Mouse (Mus musculus): ENCODE measurements around the gene Larp4b. TPM values are rescaled to one million over a fixed set of nuclear protein-coding genes. Genes with fewer than 3 reads are reported as not detected.

Gene Larp4b
- polyA plus RNA-seq, 1 experiment from 2014 or later, result 47.9 TPM

DNA sequence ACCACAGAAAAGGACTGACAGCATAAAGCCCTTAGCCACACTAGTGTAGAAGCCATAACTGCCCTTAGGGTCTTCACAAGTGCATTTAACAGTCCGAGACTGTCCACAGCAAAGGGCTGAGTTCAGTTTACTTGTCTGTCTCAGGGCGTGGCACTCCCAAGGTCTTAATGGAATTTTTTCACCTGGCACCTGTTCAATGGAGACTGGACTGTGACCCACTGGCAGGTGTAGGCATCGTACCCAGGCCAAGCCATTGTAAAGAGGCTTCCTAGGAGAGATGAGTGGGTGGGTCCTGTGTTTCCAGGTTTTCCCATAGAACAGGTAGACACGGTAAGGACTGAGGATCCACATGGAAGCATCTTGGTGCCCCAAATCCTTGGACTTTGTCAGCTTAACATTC lies 84.6 kb downstream of the Larp4b start:
- H3K27me3 ChIP-seq (replicated peaks; ENCODE audit: control insufficient read depth, insufficient read depth, low read length), result no peaks in the 10 kb centered on the region
- DNase-seq (ENCODE audit: low spot score), result no peak
- 0 out of 2 replicates have a peak, but pooled peaks cover 3% of the 10 kb centered on the region for H3K4me1 ChIP-seq (replicated peaks; ENCODE audit: control insufficient read depth, insufficient read depth, low read length)
- no peak overlapping the region for H3K4me3 ChIP-seq (ENCODE audit: low read depth, low read length)
- no peak overlapping the region for H3K9ac ChIP-seq (ENCODE audit: low read depth, low read length)
- WGBS, result 84% methylated on average over 4 of the region's 4 CpGs
- H3K9me3 ChIP-seq (ENCODE audit: control insufficient read depth, low read length), result no peaks in the 10 kb centered on the region
- no peak for ATAC-seq (replicated peaks; ENCODE audit: low FRiP score)
- peaks cover under 1% of the 10 kb centered on the region; the same call in 1 of the 2 replicates for H3K36me3 ChIP-seq (ENCODE audit: control insufficient read depth, insufficient read depth, low read length)
- no peak overlapping the region for H3K27ac ChIP-seq (ENCODE audit: low read depth, low read length)
- no peak overlapping the region for H3K4me2 ChIP-seq

DNA sequence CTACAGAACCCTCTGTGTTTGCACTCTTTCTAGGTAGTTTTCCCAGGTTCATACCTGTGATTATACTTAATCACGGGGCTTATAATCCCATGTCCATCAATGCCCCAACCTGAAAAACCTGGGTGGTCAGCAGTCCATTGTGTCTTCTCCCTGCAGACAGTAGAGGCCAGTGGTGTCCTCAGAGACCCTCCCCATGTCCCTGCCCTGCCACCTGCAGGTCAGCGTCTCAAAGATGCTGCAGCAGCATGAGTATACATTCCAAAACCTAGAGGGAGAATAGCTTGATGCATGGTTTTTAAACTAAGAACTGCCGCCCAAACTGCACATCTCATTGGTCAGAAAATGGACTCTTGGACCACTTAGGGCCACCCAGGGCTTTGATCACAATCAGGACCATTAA lies 85.0 kb downstream of the Larp4b start:
- DNase-seq (ENCODE audit: low spot score) (no peak), ATAC-seq (replicated peaks; ENCODE audit: low FRiP score) (no peak)
- no peaks in the 10 kb centered on the region for H3K36me3 ChIP-seq (ENCODE audit: control insufficient read depth, insufficient read depth, low read length)
- no peak overlapping the region for H3K4me3 ChIP-seq (ENCODE audit: low read depth, low read length)
- 57% methylated on average over 3 of the region's 3 CpGs for WGBS
- H3K4me2 ChIP-seq, result no peak overlapping the region
- no peak overlapping the region for H3K27ac ChIP-seq (ENCODE audit: low read depth, low read length)
- no peak overlapping the region for H3K9ac ChIP-seq (ENCODE audit: low read depth, low read length)
- no peaks in the 10 kb centered on the region for H3K27me3 ChIP-seq (replicated peaks; ENCODE audit: control insufficient read depth, insufficient read depth, low read length)
- 0 out of 2 replicates have a peak, but pooled peaks cover 3% of the 10 kb centered on the region for H3K4me1 ChIP-seq (replicated peaks; ENCODE audit: control insufficient read depth, insufficient read depth, low read length)
- no peaks in the 10 kb centered on the region for H3K9me3 ChIP-seq (ENCODE audit: control insufficient read depth, low read length)

DNA sequence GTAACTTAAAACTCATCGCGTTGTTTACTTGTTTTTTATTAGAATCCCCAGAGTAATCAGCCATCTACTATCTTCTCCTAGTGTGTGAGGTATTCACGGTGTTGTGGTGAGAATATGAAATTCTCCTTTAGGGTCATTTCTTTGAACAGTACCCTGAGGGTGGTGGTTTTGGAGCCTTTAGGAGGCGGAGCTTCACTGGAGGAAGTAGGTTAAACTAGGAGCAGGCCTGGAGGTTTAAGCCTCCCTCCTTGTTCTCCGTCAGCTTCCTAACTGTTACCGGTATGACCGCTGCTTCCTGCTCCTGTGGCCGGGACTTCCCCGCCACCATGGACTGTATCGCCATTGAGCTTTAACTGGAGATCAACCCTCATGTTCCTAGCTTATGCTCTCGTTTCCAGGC lies 86.5 kb downstream of the Larp4b start:
- WGBS, result 36% methylated on average over 11 of the region's 11 CpGs
- H3K27me3 ChIP-seq (replicated peaks; ENCODE audit: control insufficient read depth, insufficient read depth, low read length), result no peaks in the 10 kb centered on the region
- peak overlapping the region; percentile 40 for H3K4me2 ChIP-seq
- no peak overlapping the region for H3K27ac ChIP-seq (ENCODE audit: low read depth, low read length)
- H3K9ac ChIP-seq (ENCODE audit: low read depth, low read length), result no peak overlapping the region
- H3K9me3 ChIP-seq (ENCODE audit: control insufficient read depth, low read length), result no peaks in the 10 kb centered on the region
- ATAC-seq (replicated peaks; ENCODE audit: low FRiP score) (no peak), DNase-seq (ENCODE audit: low spot score) (no peak)
- no peaks in the 10 kb centered on the region for H3K36me3 ChIP-seq (ENCODE audit: control insufficient read depth, insufficient read depth, low read length)
- H3K4me3 ChIP-seq (ENCODE audit: low read depth, low read length), result no peak overlapping the region
- H3K4me1 ChIP-seq (replicated peaks; ENCODE audit: control insufficient read depth, insufficient read depth, low read length), result 0 out of 2 replicates have a peak, but pooled peaks cover 3% of the 10 kb centered on the region

DNA sequence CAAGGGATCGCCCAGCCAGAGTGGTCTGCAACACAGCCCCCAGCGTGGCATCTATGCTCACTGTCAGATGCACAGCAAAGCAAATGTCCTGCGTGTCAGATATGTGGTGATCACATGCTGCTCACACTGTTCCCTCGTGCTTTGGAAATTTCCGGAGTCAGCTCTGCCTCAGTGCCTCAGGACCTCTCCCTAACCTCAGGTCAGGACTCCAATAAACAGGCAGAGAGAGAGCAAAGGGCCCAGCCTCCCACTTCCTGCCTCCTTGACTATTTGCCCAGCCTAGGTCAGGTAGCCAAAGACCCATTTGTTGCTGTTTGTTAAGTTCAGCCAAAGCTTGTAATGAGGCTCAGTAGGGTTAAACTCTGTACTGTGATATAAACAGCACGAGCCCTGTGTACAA lies 87.4 kb downstream of the Larp4b start:
- no peaks in the 10 kb centered on the region for H3K27me3 ChIP-seq (replicated peaks; ENCODE audit: control insufficient read depth, insufficient read depth, low read length)
- 77% methylated on average over 6 of the region's 6 CpGs for WGBS
- H3K9ac ChIP-seq (ENCODE audit: low read depth, low read length), result no peak overlapping the region
- H3K4me2 ChIP-seq, result no peak overlapping the region
- H3K4me1 ChIP-seq (replicated peaks; ENCODE audit: control insufficient read depth, insufficient read depth, low read length), result 0 out of 2 replicates have a peak, but pooled peaks cover 3% of the 10 kb centered on the region
- no peak overlapping the region for H3K4me3 ChIP-seq (ENCODE audit: low read depth, low read length)
- ATAC-seq (replicated peaks; ENCODE audit: low FRiP score) (no peak), DNase-seq (ENCODE audit: low spot score) (no peak)
- no peaks in the 10 kb centered on the region for H3K36me3 ChIP-seq (ENCODE audit: control insufficient read depth, insufficient read depth, low read length)
- H3K9me3 ChIP-seq (ENCODE audit: control insufficient read depth, low read length), result no peaks in the 10 kb centered on the region
- no peak overlapping the region for H3K27ac ChIP-seq (ENCODE audit: low read depth, low read length)

DNA sequence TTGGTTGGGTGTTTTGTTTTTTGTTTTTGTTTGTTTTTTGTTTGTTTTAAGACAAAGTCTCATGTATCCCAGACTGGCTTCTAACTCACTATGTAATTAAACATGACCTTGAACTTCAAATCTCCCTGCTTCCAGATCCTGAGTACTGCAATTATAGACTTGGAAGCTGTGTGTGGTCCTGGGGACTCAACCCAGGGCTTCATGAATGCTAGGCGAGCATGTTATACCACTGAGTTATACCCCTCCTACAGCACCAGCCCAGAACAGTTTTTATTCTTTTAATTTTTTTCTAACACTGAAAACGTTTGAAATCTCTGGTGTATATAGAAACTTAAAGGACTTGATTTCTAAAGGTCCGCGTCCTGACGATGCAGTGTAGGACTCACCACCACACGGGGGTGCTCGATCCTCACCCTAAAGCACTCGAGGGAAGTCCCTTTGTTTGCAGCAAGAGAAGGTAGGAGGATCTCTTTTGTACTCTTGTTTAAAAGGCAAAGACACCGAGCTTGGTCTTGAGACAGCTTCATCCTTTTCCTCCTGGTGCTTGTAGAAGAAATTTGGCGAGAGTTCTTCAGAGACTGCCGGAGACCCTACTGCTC lies 88.1 kb downstream of the Larp4b start:
- Histone ChIP-seq H3K9ac (ENCODE audit: low read depth, low read length) (no peak overlapping the region), H3K36me3 (ENCODE audit: control insufficient read depth, insufficient read depth, low read length) (no peaks in the 10 kb centered on the region), H3K27me3 (replicated peaks; ENCODE audit: control insufficient read depth, insufficient read depth, low read length) (no peaks in the 10 kb centered on the region), H3K9me3 (ENCODE audit: control insufficient read depth, low read length) (no peaks in the 10 kb centered on the region), H3K4me2 (no peak overlapping the region), H3K27ac (ENCODE audit: low read depth, low read length) (no peak overlapping the region), H3K4me3 (ENCODE audit: low read depth, low read length) (no peak overlapping the region), H3K4me1 (replicated peaks; ENCODE audit: control insufficient read depth, insufficient read depth, low read length) (0 out of 2 replicates have a peak, but pooled peaks cover 3% of the 10 kb centered on the region)
- 15% methylated on average over 11 of the region's 11 CpGs for WGBS
- DNase-seq (ENCODE audit: low spot score), result peak; percentile 72
- ATAC-seq (replicated peaks; ENCODE audit: low FRiP score), result 0 out of 2 replicates have a peak, but pooled peaks have one; percentile 44

DNA sequence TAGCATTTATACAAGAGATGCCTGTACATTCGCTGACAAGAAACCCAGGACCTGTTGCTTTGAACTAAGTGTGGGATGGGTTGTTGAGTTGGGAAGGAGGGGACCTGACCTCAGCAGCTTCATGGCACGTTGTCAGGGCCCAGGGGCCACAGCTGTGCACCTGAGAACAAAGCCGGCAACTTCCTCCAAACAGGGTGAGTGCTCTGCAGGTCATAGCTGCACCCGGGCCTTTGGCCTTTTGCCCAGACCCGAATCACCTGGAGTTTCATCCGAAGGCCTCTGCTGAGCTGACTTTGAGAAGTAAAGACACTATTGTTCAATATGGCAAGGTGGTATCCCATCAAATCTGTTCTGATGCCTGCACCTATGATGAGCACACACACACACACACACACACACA lies 90.6 kb downstream of the Larp4b start:
- Histone ChIP-seq H3K36me3 (ENCODE audit: control insufficient read depth, insufficient read depth, low read length) (no peaks in the 10 kb centered on the region), H3K27me3 (replicated peaks; ENCODE audit: control insufficient read depth, insufficient read depth, low read length) (no peaks in the 10 kb centered on the region), H3K4me3 (ENCODE audit: low read depth, low read length) (no peak overlapping the region), H3K27ac (ENCODE audit: low read depth, low read length) (no peak overlapping the region), H3K4me2 (no peak overlapping the region), H3K9me3 (ENCODE audit: control insufficient read depth, low read length) (no peaks in the 10 kb centered on the region), H3K9ac (ENCODE audit: low read depth, low read length) (no peak overlapping the region), H3K4me1 (replicated peaks; ENCODE audit: control insufficient read depth, insufficient read depth, low read length) (0 out of 2 replicates have a peak, but pooled peaks cover 3% of the 10 kb centered on the region)
- ATAC-seq (replicated peaks; ENCODE audit: low FRiP score) (no peak), DNase-seq (ENCODE audit: low spot score) (no peak)
- 78% methylated on average over 6 of the region's 6 CpGs for WGBS

DNA sequence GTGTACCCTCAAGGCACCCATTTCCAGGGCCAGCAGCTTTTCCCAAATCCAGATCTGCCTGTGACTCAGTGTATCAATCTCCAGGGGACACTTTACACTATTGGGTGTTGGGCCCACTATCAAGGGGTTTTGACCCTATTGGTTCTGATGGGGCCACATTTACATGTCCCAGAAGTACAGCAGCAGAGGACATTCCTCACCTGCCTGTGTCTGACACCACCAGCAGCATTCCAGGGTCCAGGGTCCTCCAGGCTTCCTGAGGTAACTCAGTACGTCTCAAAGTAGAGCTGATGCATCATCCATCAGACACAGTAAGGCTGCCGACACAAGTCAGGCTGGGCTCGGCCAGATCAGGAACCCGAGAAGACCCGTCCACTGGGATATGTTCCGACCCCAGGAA lies 91.0 kb downstream of the Larp4b start:
- Histone ChIP-seq H3K36me3 (ENCODE audit: control insufficient read depth, insufficient read depth, low read length) (no peaks in the 10 kb centered on the region), H3K4me2 (no peak overlapping the region), H3K9ac (ENCODE audit: low read depth, low read length) (no peak overlapping the region), H3K27ac (ENCODE audit: low read depth, low read length) (no peak overlapping the region), H3K27me3 (replicated peaks; ENCODE audit: control insufficient read depth, insufficient read depth, low read length) (no peaks in the 10 kb centered on the region), H3K9me3 (ENCODE audit: control insufficient read depth, low read length) (no peaks in the 10 kb centered on the region), H3K4me3 (ENCODE audit: low read depth, low read length) (no peak overlapping the region), H3K4me1 (replicated peaks; ENCODE audit: control insufficient read depth, insufficient read depth, low read length) (0 out of 2 replicates have a peak, but pooled peaks cover 3% of the 10 kb centered on the region)
- ATAC-seq (replicated peaks; ENCODE audit: low FRiP score) (no peak), DNase-seq (ENCODE audit: low spot score) (no peak)
- WGBS, result 85% methylated on average over 6 of the region's 6 CpGs

DNA sequence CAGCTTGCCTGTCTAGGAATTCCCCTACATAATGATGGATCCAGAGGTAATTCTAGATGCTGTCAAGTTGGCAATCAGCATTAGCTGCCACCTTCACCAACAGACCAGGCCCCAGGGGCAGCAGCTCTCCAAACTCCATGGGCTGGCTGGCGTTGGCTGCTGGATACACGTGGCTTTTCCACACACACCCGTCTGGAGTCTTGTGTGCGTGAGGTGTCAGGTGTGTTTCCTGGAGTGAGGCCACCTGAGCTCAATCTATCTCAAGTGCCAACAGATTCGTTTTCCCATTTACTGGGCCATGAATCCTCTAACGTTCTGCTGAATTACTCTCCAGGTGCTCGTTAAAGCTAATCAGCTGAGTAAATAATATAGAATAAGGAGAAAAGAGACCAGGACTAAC lies 93.5 kb downstream of the Larp4b start:
- DNase-seq (ENCODE audit: low spot score), result no peak
- H3K9me3 ChIP-seq (ENCODE audit: control insufficient read depth, low read length), result no peaks in the 10 kb centered on the region
- H3K27ac ChIP-seq (ENCODE audit: low read depth, low read length), result no peak overlapping the region
- no peak overlapping the region for H3K9ac ChIP-seq (ENCODE audit: low read depth, low read length)
- no peak overlapping the region for H3K4me2 ChIP-seq
- H3K4me1 ChIP-seq (replicated peaks; ENCODE audit: control insufficient read depth, insufficient read depth, low read length), result no peaks in the 10 kb centered on the region
- no peak overlapping the region for H3K4me3 ChIP-seq (ENCODE audit: low read depth, low read length)
- no peaks in the 10 kb centered on the region for H3K27me3 ChIP-seq (replicated peaks; ENCODE audit: control insufficient read depth, insufficient read depth, low read length)
- no peak for ATAC-seq (replicated peaks; ENCODE audit: low FRiP score)
- H3K36me3 ChIP-seq (ENCODE audit: control insufficient read depth, insufficient read depth, low read length), result no peaks in the 10 kb centered on the region
- WGBS, result 66% methylated on average over 7 of the region's 7 CpGs

All from liver, embryonic 11.5 days (tissue).